Mouse (Mus musculus): ENCODE data around the gene Adam12.

- TF ChIP-seq CHD2 (IDR thresholded peaks at IDR 0.05; ENCODE audit: low read depth, low read length) (no peak), MAFK (IDR thresholded peaks at IDR 0.05; ENCODE audit: insufficient read depth, low read depth, low read length) (no peak), ZNF384 (IDR thresholded peaks at IDR 0.05; ENCODE audit: low read depth, low read length) (no peak), ZC3H11A (IDR thresholded peaks at IDR 0.05; ENCODE audit: borderline replicate concordance, low read depth, low read length) (no peak), HCFC1 (IDR thresholded peaks at IDR 0.05; ENCODE audit: borderline replicate concordance, insufficient read depth, low read length) (no peak)
These were observed 143.2 kb downstream of the Adam12 start for GRCm38 (mm10) chr7:134088548-134089347.

All from ES-E14 (cell line).